10 mouse cellular contexts compared by ENCODE assay signal in the genomic region with DNA sequence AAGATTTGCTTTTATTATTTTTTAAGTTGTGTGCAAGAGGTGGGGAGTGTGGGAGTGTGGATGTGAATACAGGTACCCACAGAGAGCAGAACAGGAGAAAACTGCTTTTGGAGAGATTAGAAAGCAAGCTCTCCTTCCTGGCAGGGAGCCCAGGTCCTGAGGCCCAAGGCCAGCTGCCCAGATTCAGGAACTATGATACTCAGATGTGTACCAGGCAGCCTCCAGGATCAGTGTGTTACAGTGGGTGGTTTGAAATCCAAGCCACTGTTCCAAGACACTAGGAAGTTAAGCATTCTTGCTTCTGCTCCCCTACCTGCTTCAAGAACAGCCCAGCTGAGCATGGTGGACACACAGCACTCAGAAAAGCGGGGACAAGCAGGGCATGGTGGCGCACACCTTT. TPM values are rescaled to one million over a fixed set of nuclear protein-coding genes. Genes with fewer than 3 reads are reported as not detected.
A peak's percentile ranks its signal among the peaks of the same experiment; 100 is the strongest.
DNase-seq lines count a peak whose midpoint lies in the region; ATAC-seq and TF ChIP-seq lines count a peak whose summit lies in the region.
"Had no signal": no experiment of that assay in that cellular context is flagged by ENCODE, and none has a peak within 500 bp of the region (broad histone marks: within the 10 kb centered on the region; RNA-seq: fewer than 3 reads in every experiment).

No protein-coding gene starts in this region.

- ATAC-seq in megakaryocyte-erythroid progenitor cell, adult 5-6 weeks (replicated peaks; ENCODE audit: low FRiP score, low TSS enrichment, poor library complexity, severe bottlenecking), result 0 out of 2 replicates have a peak, but pooled peaks have one; percentile 58

- H3K27me3 ChIP-seq in cerebellum, adult 2 months (ENCODE audit: control insufficient read depth, insufficient read depth, low read length), result no peaks in the 10 kb centered on the region
- H3K27me3 ChIP-seq: hindbrain, embryonic 15.5 days had no signal

- H3K27ac ChIP-seq in cerebellum, adult 2 months (ENCODE audit: insufficient read depth, low read length), result no peak overlapping the region
- H3K27ac ChIP-seq: hindbrain, embryonic 15.5 days had no signal

- no peak overlapping the region for H3K4me3 ChIP-seq in cerebellum, adult 2 months (replicated peaks; ENCODE audit: insufficient read depth, low read depth, low read length)
- H3K4me3 ChIP-seq: hindbrain, embryonic 15.5 days had no signal

- 100% methylated on average over 2 of the region's 2 CpGs for WGBS in cerebellum, adult 2 months

- TF ChIP-seq CTCF in cerebellum, adult 2 months (IDR thresholded peaks at IDR 0.05; ENCODE audit: borderline replicate concordance, insufficient read depth, low read depth, low read length), result no peak

- no peaks in the 10 kb centered on the region; the same call in 1 of the 2 replicates for H3K4me1 ChIP-seq in cerebellum, adult 2 months (ENCODE audit: control insufficient read depth, insufficient read depth, low read length)
- H3K4me1 ChIP-seq: hindbrain, embryonic 15.5 days had no signal

- DNase-seq in adrenal gland, adult 2 months, result peak; percentile 81
- DNase-seq in adrenal gland, adult 8-10 months, result no peak
- DNase-seq in lung, postnatal 14 days, result peak; percentile 20
- DNase-seq in lung, adult 18-20 months, result no peak
- peak; percentile 57 for DNase-seq in cerebellum, adult 2 months
- no peak for DNase-seq in T-cell, adult 2 months (ENCODE audit: low spot score)
- no peak for DNase-seq in layer of hippocampus, adult 9-10 months (ENCODE audit: low spot score)
- DNase-seq: gastrocnemius, postnatal 10 days had no signal

- TF ChIP-seq POLR2A in cerebellum, adult 2 months (IDR thresholded peaks at IDR 0.05; ENCODE audit: borderline replicate concordance, insufficient read depth, low read length), result no peak

RNA-seq across cellular contexts. Expression of a gene that starts 35.3 kb away (rescaled TPM):
- 100 to 1,000 TPM in 1 of 2 experiments, 10 to 100 TPM in 1; 83.9 to 117 TPM for total RNA-seq in adrenal gland, adult 2 months (2021)
- 43.9 and 55.9 TPM in 2 replicates for polyA plus RNA-seq in adrenal gland, adult 2 months (2012; rRNA removed)
- 100 to 1,000 TPM in 3 of 4 experiments, 10 to 100 TPM in 1; 85.3 to 110 (median 106) TPM for total RNA-seq in adrenal gland, adult 8-10 months (2022)
- 95.8 and 101 TPM in 2 replicates for polyA plus RNA-seq in cerebellum, adult 2 months (2012; rRNA removed)
- total RNA-seq in megakaryocyte-erythroid progenitor cell, adult 5-6 weeks (2014; fragmentation: Nextera tagmentation), result 91.4 and 100 TPM in 2 replicates
- total RNA-seq in megakaryocyte-erythroid progenitor cell, adult 5-6 weeks (2017), result 90.3 and 96.6 TPM in 2 replicates

Comparison
In these comparisons a context has a peak if more than half of its experiments do, and no peak if none do; other contexts are left out.
1. DNase-seq: peak in adrenal gland, adult 2 months (single experiment), lung, postnatal 14 days (single experiment) and cerebellum, adult 2 months (2 of 2); none in adrenal gland, adult 8-10 months (single experiment), lung, adult 18-20 months (0 of 2), T-cell, adult 2 months (single experiment) and layer of hippocampus, adult 9-10 months (single experiment).